Mouse (Mus musculus): ENCODE results near the gene Sphk1. TPM values are rescaled to one million over a fixed set of nuclear protein-coding genes. Genes with fewer than 3 reads are reported as not detected.

Sphk1 gene
- polyA plus RNA-seq (2014; fragmentation: Illumina TruSeq; extraction: RNeasy Lipid Tissue Mini Kit (QIAGEN cat#74804); ENCODE audit: low read depth, low replicate concordance): not detected

GRCm38 (mm10) chr11:116530187-116531147 lies at the start of gene Sphk1:
Gene Sphk1 (plus strand): TSS chr11:116530925.

GRCm38 (mm10) chr11:116493795-116494252 lies 36.9 kb upstream of the Sphk1 start, which contains the start of gene Prpsap1:
Gene Prpsap1 (minus strand): TSS chr11:116494202.

GRCm38 (mm10) chr11:116581376-116581814 lies 50.7 kb downstream of the Sphk1 start, which contains the start of gene Ube2o:
Gene Ube2o (minus strand): TSS chr11:116581447.

Other genes with a start within 250 kb of the Sphk1 start
- not detected for gene Galr2, start 250.0 kb upstream of the Sphk1 start, polyA plus RNA-seq (2014; fragmentation: Illumina TruSeq; extraction: RNeasy Lipid Tissue Mini Kit (QIAGEN cat#74804); ENCODE audit: low read depth, low replicate concordance)
- gene Exoc7, start 223.7 kb upstream of the Sphk1 start, polyA plus RNA-seq (2014; fragmentation: Illumina TruSeq; extraction: RNeasy Lipid Tissue Mini Kit (QIAGEN cat#74804); ENCODE audit: low read depth, low replicate concordance): 7.5 TPM
- gene Foxj1, start 195.5 kb upstream of the Sphk1 start, polyA plus RNA-seq (2014; fragmentation: Illumina TruSeq; extraction: RNeasy Lipid Tissue Mini Kit (QIAGEN cat#74804); ENCODE audit: low read depth, low replicate concordance): not detected
- gene Rnf157, start 117.9 kb upstream of the Sphk1 start, polyA plus RNA-seq (2014; fragmentation: Illumina TruSeq; extraction: RNeasy Lipid Tissue Mini Kit (QIAGEN cat#74804); ENCODE audit: low read depth, low replicate concordance): 0.13 TPM
- gene Ubald2, start 96.8 kb upstream of the Sphk1 start, polyA plus RNA-seq (2014; fragmentation: Illumina TruSeq; extraction: RNeasy Lipid Tissue Mini Kit (QIAGEN cat#74804); ENCODE audit: low read depth, low replicate concordance): 4.4 TPM
- gene Qrich2, start 64.7 kb upstream of the Sphk1 start, polyA plus RNA-seq (2014; fragmentation: Illumina TruSeq; extraction: RNeasy Lipid Tissue Mini Kit (QIAGEN cat#74804); ENCODE audit: low read depth, low replicate concordance): not detected
- 28.4 TPM for gene Prpsap1, start 36.7 kb upstream of the Sphk1 start, polyA plus RNA-seq (2014; fragmentation: Illumina TruSeq; extraction: RNeasy Lipid Tissue Mini Kit (QIAGEN cat#74804); ENCODE audit: low read depth, low replicate concordance)
- 1.7 TPM for gene Ube2o, start 50.5 kb downstream of the Sphk1 start, polyA plus RNA-seq (2014; fragmentation: Illumina TruSeq; extraction: RNeasy Lipid Tissue Mini Kit (QIAGEN cat#74804); ENCODE audit: low read depth, low replicate concordance)
- gene Aanat, start 55.5 kb downstream of the Sphk1 start, polyA plus RNA-seq (2014; fragmentation: Illumina TruSeq; extraction: RNeasy Lipid Tissue Mini Kit (QIAGEN cat#74804); ENCODE audit: low read depth, low replicate concordance): not detected
- 0.24 TPM for gene Rhbdf2, start 96.1 kb downstream of the Sphk1 start, polyA plus RNA-seq (2014; fragmentation: Illumina TruSeq; extraction: RNeasy Lipid Tissue Mini Kit (QIAGEN cat#74804); ENCODE audit: low read depth, low replicate concordance)
- gene Prcd, start 122.6 kb downstream of the Sphk1 start, polyA plus RNA-seq (2014; fragmentation: Illumina TruSeq; extraction: RNeasy Lipid Tissue Mini Kit (QIAGEN cat#74804); ENCODE audit: low read depth, low replicate concordance): not detected
- 0.42 TPM for gene Cygb, start 123.4 kb downstream of the Sphk1 start, polyA plus RNA-seq (2014; fragmentation: Illumina TruSeq; extraction: RNeasy Lipid Tissue Mini Kit (QIAGEN cat#74804); ENCODE audit: low read depth, low replicate concordance)
- not detected for gene St6galnac1, start 244.6 kb downstream of the Sphk1 start, polyA plus RNA-seq (2014; fragmentation: Illumina TruSeq; extraction: RNeasy Lipid Tissue Mini Kit (QIAGEN cat#74804); ENCODE audit: low read depth, low replicate concordance)